Mouse (Mus musculus): ENCODE results near the gene Gm20908. TPM values are rescaled to one million over a fixed set of nuclear protein-coding genes. Genes with fewer than 3 reads are reported as not detected.
"Not testable (repeated sequence)": the region's sequence is repeated elsewhere in the genome, so short reads cannot be mapped to it uniquely, and the experiment has no call there.

The Gm20908 gene
- total RNA-seq (2017): not detected in 2 replicates

GRCm38 (mm10) chrY:64472966-64473365, at the start of gene Gm20908:
Gm20908 (plus strand) TSS chrY:64473266.
- not testable (repeated sequence) for ATAC-seq (replicated peaks; ENCODE audit: low read depth, poor library complexity, severe bottlenecking)
